ENCODE assay signal across 33 mouse cellular contexts in genomic region chr17:88613721-88614120, GRCm38 (mm10). TPM values are rescaled to one million over a fixed set of nuclear protein-coding genes. Genes with fewer than 3 reads are reported as not detected.
DNase-seq lines count a peak whose midpoint lies in the region; ATAC-seq and TF ChIP-seq lines count a peak whose summit lies in the region.
"Had no signal": no experiment of that assay in that cellular context is flagged by ENCODE, and none has a peak within 500 bp of the region (broad histone marks: within the 10 kb centered on the region; RNA-seq: fewer than 3 reads in every experiment).

No protein-coding gene starts in this region.

- no peaks in the 10 kb centered on the region for H3K27me3 ChIP-seq in liver, embryonic 11.5 days (replicated peaks; ENCODE audit: control insufficient read depth, insufficient read depth, low read length)
- H3K27me3 ChIP-seq in liver, postnatal 0 days (ENCODE audit: insufficient read depth, low read length) = no peaks in the 10 kb centered on the region
- H3K27me3 ChIP-seq in E14TG2a.4 (ENCODE audit: insufficient read depth, low read length) = no peaks in the 10 kb centered on the region
- no peaks in the 10 kb centered on the region for H3K27me3 ChIP-seq in liver, embryonic 13.5 days
- H3K27me3 ChIP-seq: forebrain, embryonic 12.5 days; hindbrain, embryonic 13.5 days; megakaryocyte, embryonic 14.5 days; midbrain, embryonic 12.5 days; neural tube, embryonic 12.5 days had no signal

- DNase-seq in liver, embryonic 11.5 days (ENCODE audit: low spot score) = peak; percentile 8
- DNase-seq in liver, postnatal 0 days = no peak
- no peak for DNase-seq in ES-E14 (ENCODE audit: low read depth, low spot score)
- no peak for DNase-seq in liver, embryonic 13.5 days
- no peak for DNase-seq in cerebellum, postnatal 4 days (ENCODE audit: low spot score in 2 of 2)
- DNase-seq in layer of hippocampus, adult 18-20 months (ENCODE audit: low spot score in 2 of 2) = no peak
- DNase-seq: cerebellum, adult 11 months; cerebellum, adult 9-10 months; cerebellum, postnatal 36 days; forebrain, postnatal 0 days; kidney, adult 2 months; kidney, postnatal 36 days; layer of hippocampus, postnatal 36 days; left cerebral cortex, postnatal 4 days; right cerebral cortex, adult 18-20 months; thymus, postnatal 14 days had no signal

- TF ChIP-seq EP300 in liver, postnatal 0 days (IDR thresholded peaks at IDR 0.05; ENCODE audit: low read depth) = no peak

- H3K27ac ChIP-seq in liver, embryonic 11.5 days (ENCODE audit: low read depth, low read length) = no peak overlapping the region
- H3K27ac ChIP-seq in liver, postnatal 0 days (ENCODE audit: low read depth) = no peak overlapping the region
- H3K27ac ChIP-seq in ES-E14 (ENCODE audit: insufficient read depth, low read depth, low read length, poor library complexity, severe bottlenecking) = peak overlapping the region; percentile 36; the same call in 1 of the 2 replicates
- no peak overlapping the region for H3K27ac ChIP-seq in liver, embryonic 13.5 days
- H3K27ac ChIP-seq: forebrain, embryonic 12.5 days; hindbrain, embryonic 13.5 days; midbrain, embryonic 12.5 days; neural tube, embryonic 12.5 days had no signal

- H3K9ac ChIP-seq in liver, embryonic 11.5 days (ENCODE audit: low read depth, low read length) = no peak overlapping the region
- H3K9ac ChIP-seq in liver, postnatal 0 days (replicated peaks) = no peak overlapping the region
- H3K9ac ChIP-seq in ES-E14 (ENCODE audit: insufficient read depth, low read depth, low read length, poor library complexity, severe bottlenecking) = peak overlapping the region; percentile 30; the same call in 1 of the 2 replicates
- no peak overlapping the region for H3K9ac ChIP-seq in liver, embryonic 13.5 days
- H3K9ac ChIP-seq: forebrain, embryonic 12.5 days; forebrain, postnatal 0 days; hindbrain, embryonic 13.5 days; midbrain, embryonic 12.5 days; neural tube, embryonic 12.5 days had no signal

- 75% methylated on average over 3 of the region's 3 CpGs for WGBS in liver, embryonic 11.5 days
- 76% methylated on average over 3 of the region's 3 CpGs for WGBS in liver, postnatal 0 days (ENCODE audit: insufficient replicate concordance)
- 63% methylated on average over 3 of the region's 3 CpGs for WGBS in liver, embryonic 13.5 days (ENCODE audit: insufficient replicate concordance)

- H3K4me3 ChIP-seq in liver, embryonic 11.5 days (ENCODE audit: low read depth, low read length) = no peak overlapping the region
- no peak overlapping the region for H3K4me3 ChIP-seq in liver, postnatal 0 days (ENCODE audit: low read depth, low read length)
- peak overlapping the region; percentile 39 for H3K4me3 ChIP-seq in E14TG2a.4 (replicated peaks; ENCODE audit: low read length)
- H3K4me3 ChIP-seq in ES-E14 (ENCODE audit: insufficient read depth in 1 of 2, low read depth in 1 of 2, low read length in 2 of 2, poor library complexity in 1 of 2, severe bottlenecking in 1 of 2) = peak overlapping the region; percentile 10 to 33; a peak in 3 of 4 replicates
- H3K4me3 ChIP-seq in liver, embryonic 13.5 days (replicated peaks) = no peak overlapping the region
- H3K4me3 ChIP-seq: erythroblast, embryonic 14.5 days; forebrain, embryonic 12.5 days; hindbrain, embryonic 13.5 days; megakaryocyte, embryonic 14.5 days; midbrain, embryonic 12.5 days; myocyte; neural tube, embryonic 12.5 days had no signal

- no peak for ATAC-seq in liver, embryonic 11.5 days (replicated peaks; ENCODE audit: low FRiP score)
- ATAC-seq in liver, postnatal 0 days = no peak
- ATAC-seq in liver, embryonic 13.5 days (ENCODE audit: low read depth) = 0 out of 2 replicates have a peak, but pooled peaks have one; percentile 4
- ATAC-seq: CD4-positive, CD25-positive, alpha-beta regulatory T cell, adult 4 months; forebrain, postnatal 0 days had no signal

- in situ Hi-C loops in ES-E14 (cut with MboI; ENCODE audit: low sequenced_read_pairs in 2 of 2, unreplicated experiment in 2 of 2) = no loop called here

- no peak for TF ChIP-seq CTCF in liver, postnatal 0 days (IDR thresholded peaks at IDR 0.05; ENCODE audit: low read depth)
- TF ChIP-seq CTCF in E14TG2a.4 (conservative IDR thresholded peaks at IDR 0.05; ENCODE audit: low read length) = no peak

- no peaks in the 10 kb centered on the region for H3K4me1 ChIP-seq in liver, embryonic 11.5 days (replicated peaks; ENCODE audit: control insufficient read depth, insufficient read depth, low read length)
- H3K4me1 ChIP-seq in liver, postnatal 0 days (ENCODE audit: insufficient read depth) = 0 out of 2 replicates have a peak, but pooled peaks cover 2% of the 10 kb centered on the region
- peaks cover 43% of the 10 kb centered on the region for H3K4me1 ChIP-seq in E14TG2a.4 (replicated peaks; ENCODE audit: low read depth, low read length)
- peaks cover 3 to 15% of the 10 kb centered on the region in 2 experiments; a peak in 3 of 4 replicates for H3K4me1 ChIP-seq in ES-E14 (ENCODE audit: control insufficient read depth in 2 of 2, insufficient read depth in 2 of 2, low read length in 2 of 2, poor library complexity in 1 of 2)
- H3K4me1 ChIP-seq in liver, embryonic 13.5 days (replicated peaks) = peaks cover 3% of the 10 kb centered on the region; the same call in 1 of the 2 replicates
- H3K4me1 ChIP-seq: forebrain, embryonic 12.5 days; hindbrain, embryonic 13.5 days; megakaryocyte, embryonic 14.5 days; midbrain, embryonic 12.5 days; neural tube, embryonic 12.5 days had no signal

- H3K9me3 ChIP-seq in liver, embryonic 11.5 days (ENCODE audit: control insufficient read depth, low read length) = no peaks in the 10 kb centered on the region
- no peaks in the 10 kb centered on the region for H3K9me3 ChIP-seq in liver, postnatal 0 days (ENCODE audit: low read length)
- no peaks in the 10 kb centered on the region for H3K9me3 ChIP-seq in E14TG2a.4 (ENCODE audit: low read length)
- H3K9me3 ChIP-seq in ES-E14 (ENCODE audit: control insufficient read depth, insufficient read depth, low read depth, low read length) = no peaks in the 10 kb centered on the region
- no peaks in the 10 kb centered on the region for H3K9me3 ChIP-seq in liver, embryonic 13.5 days (replicated peaks)
- H3K9me3 ChIP-seq: forebrain, embryonic 12.5 days; G1E; hindbrain, embryonic 13.5 days; midbrain, embryonic 12.5 days; neural tube, embryonic 12.5 days had no signal

- H3K4me2 ChIP-seq in liver, embryonic 11.5 days = no peak overlapping the region
- no peak overlapping the region for H3K4me2 ChIP-seq in liver, postnatal 0 days (ENCODE audit: low read depth, low read length)
- no peak overlapping the region for H3K4me2 ChIP-seq in liver, embryonic 13.5 days
- H3K4me2 ChIP-seq: forebrain, embryonic 12.5 days; hindbrain, embryonic 13.5 days; midbrain, embryonic 12.5 days; neural tube, embryonic 12.5 days had no signal

- no peaks in the 10 kb centered on the region for H3K36me3 ChIP-seq in liver, embryonic 11.5 days (ENCODE audit: control insufficient read depth, insufficient read depth, low read length)
- no peaks in the 10 kb centered on the region for H3K36me3 ChIP-seq in liver, postnatal 0 days (replicated peaks; ENCODE audit: insufficient read depth, low read length)
- H3K36me3 ChIP-seq in E14TG2a.4 (ENCODE audit: insufficient read depth, low read length) (peaks cover 9% of the 10 kb centered on the region), ES-E14 (ENCODE audit: control insufficient read depth, insufficient read depth, low read length, poor library complexity, severe bottlenecking) (no peaks in the 10 kb centered on the region; the same call in 1 of the 2 replicates)
- H3K36me3 ChIP-seq in liver, embryonic 13.5 days = no peaks in the 10 kb centered on the region
- H3K36me3 ChIP-seq: forebrain, embryonic 12.5 days; G1E; hindbrain, embryonic 13.5 days; midbrain, embryonic 12.5 days; neural tube, embryonic 12.5 days had no signal

TF ChIP-seq in ES-E14, 5 proteins besides CTCF, POLR2A, EP300 and RAD21:
- TF ChIP-seq ZC3H11A (IDR thresholded peaks at IDR 0.05; ENCODE audit: borderline replicate concordance, low read depth, low read length) (no peak), HCFC1 (IDR thresholded peaks at IDR 0.05; ENCODE audit: borderline replicate concordance, insufficient read depth, low read length) (no peak), ZNF384 (IDR thresholded peaks at IDR 0.05; ENCODE audit: low read depth, low read length) (no peak), MAFK (IDR thresholded peaks at IDR 0.05; ENCODE audit: insufficient read depth, low read depth, low read length) (no peak), CHD2 (IDR thresholded peaks at IDR 0.05; ENCODE audit: low read depth, low read length) (no peak)

RNA-seq across cellular contexts. Expression of gene Ston1, which starts 16.2 kb away (rescaled TPM):
- polyA plus RNA-seq in liver, embryonic 11.5 days (2014; fragmentation: Nextera tagmentation; extraction: Ambion mirVana) = 2.8 and 2.9 TPM in 2 replicates
- polyA plus RNA-seq in liver, postnatal 0 days (2015; fragmentation: Nextera tagmentation; extraction: Ambion mirVana) = 0.70 and 0.99 TPM in 2 replicates
- 4.0 and 4.5 TPM in 2 replicates for total RNA-seq in ES-E14 (2012; rRNA removed)
- 0.98 and 1.0 TPM in 2 replicates for polyA plus RNA-seq in liver, embryonic 13.5 days (2015; fragmentation: Nextera tagmentation; extraction: Ambion mirVana)
- 1 to 10 TPM; 9.5 to 9.8 TPM for total RNA-seq in layer of hippocampus, adult 18-20 months (2021)
- polyA plus RNA-seq: erythroblast, embryonic 14.5 days had no signal

RNA-seq across cellular contexts. Expression of gene Gtf2a1l, which starts 54.7 kb away (rescaled TPM):
- polyA plus RNA-seq in liver, embryonic 11.5 days (2014; fragmentation: Nextera tagmentation; extraction: Ambion mirVana) = 0.14 TPM in 1 of 2 replicates, not detected in the other
- polyA plus RNA-seq in liver, postnatal 0 days (2015; fragmentation: Nextera tagmentation; extraction: Ambion mirVana) = not detected in 2 replicates
- total RNA-seq in ES-E14 (2012; rRNA removed) = 0.69 and 0.80 TPM in 2 replicates
- not detected in 2 replicates for polyA plus RNA-seq in liver, embryonic 13.5 days (2015; fragmentation: Nextera tagmentation; extraction: Ambion mirVana)
- total RNA-seq in layer of hippocampus, adult 18-20 months (2021) = under 1 TPM in 1 of 2 experiments, not detected in 1; 0.35 TPM
- total RNA-seq: adrenal gland, postnatal 14 days; G1E; gastrocnemius, adult 8-10 months; heart, postnatal 4 days; layer of hippocampus, postnatal 36 days; midbrain, postnatal 0 days had no signal
- polyA plus RNA-seq: CD4-positive, CD25-positive, alpha-beta regulatory T cell, adult 4 months; erythroblast, embryonic 14.5 days; forebrain, embryonic 12.5 days; G1E; kidney, embryonic 16.5 days; liver, embryonic 16.5 days; myocyte; urinary bladder, adult 2 months had no signal

Comparison
In these comparisons a context has a peak if more than half of its experiments do, and no peak if none do; other contexts are left out.
1. H3K4me3 ChIP-seq: peak in E14TG2a.4 (single experiment) and ES-E14 (2 of 2); none in liver, embryonic 11.5 days (single experiment), liver, postnatal 0 days (single experiment) and liver, embryonic 13.5 days (single experiment).